ENCODE assay signal across 10 mouse cellular contexts in genomic region chr17:14371606-14372005, GRCm38 (mm10).
DNase-seq lines count a peak whose midpoint lies in the region; ATAC-seq and TF ChIP-seq lines count a peak whose summit lies in the region.
"Had no signal": no experiment of that assay in that cellular context is flagged by ENCODE, and none has a peak within 500 bp of the region (broad histone marks: within the 10 kb centered on the region; RNA-seq: fewer than 3 reads in every experiment).

No protein-coding gene starts in this region.

- H3K4me1 ChIP-seq in midbrain, embryonic 16.5 days (ENCODE audit: control insufficient read depth, insufficient read depth, low read length): peaks cover 8% of the 10 kb centered on the region
- H3K4me1 ChIP-seq in midbrain, embryonic 11.5 days (ENCODE audit: control insufficient read depth, insufficient read depth, low read length): no peaks in the 10 kb centered on the region; the same call in 1 of the 2 replicates
- no peaks in the 10 kb centered on the region; the same call in 1 of the 2 replicates for H3K4me1 ChIP-seq in midbrain, postnatal 0 days (ENCODE audit: insufficient read depth, low read length)

- peak; percentile 42 for DNase-seq in adrenal gland, adult 2 months
- DNase-seq in adrenal gland, postnatal 4 days (ENCODE audit: low spot score in 2 of 2): no peak
- no peak for DNase-seq in midbrain, embryonic 11.5 days (ENCODE audit: low spot score, missing footprints)
- peak; percentile 66 for DNase-seq in kidney, postnatal 14 days
- no peak for DNase-seq in midbrain, postnatal 0 days (ENCODE audit: low spot score)
- no peak for DNase-seq in right cerebral cortex, postnatal 10 days (ENCODE audit: low spot score in 2 of 2)
- DNase-seq: B cell, adult 2 months had no signal

- H3K9me3 ChIP-seq in midbrain, embryonic 16.5 days (replicated peaks; ENCODE audit: control insufficient read depth, low read length, poor library complexity, severe bottlenecking): no peaks in the 10 kb centered on the region
- no peaks in the 10 kb centered on the region for H3K9me3 ChIP-seq in midbrain, embryonic 11.5 days (ENCODE audit: control insufficient read depth, low read length)
- no peaks in the 10 kb centered on the region for H3K9me3 ChIP-seq in midbrain, postnatal 0 days (ENCODE audit: low read length)

- H3K9ac ChIP-seq in midbrain, embryonic 16.5 days (ENCODE audit: low read depth, low read length): no peak overlapping the region
- no peak overlapping the region for H3K9ac ChIP-seq in midbrain, embryonic 11.5 days (ENCODE audit: low read length)
- H3K9ac ChIP-seq in midbrain, postnatal 0 days (replicated peaks; ENCODE audit: low read length, poor library complexity, severe bottlenecking): no peak overlapping the region

- no peak overlapping the region for H3K4me2 ChIP-seq in midbrain, embryonic 16.5 days (ENCODE audit: low read length)
- H3K4me2 ChIP-seq in midbrain, embryonic 11.5 days: no peak overlapping the region
- no peak overlapping the region for H3K4me2 ChIP-seq in midbrain, postnatal 0 days (ENCODE audit: low read depth, low read length, poor library complexity, severe bottlenecking)

- no peak overlapping the region for H3K4me3 ChIP-seq in midbrain, embryonic 16.5 days (ENCODE audit: low read depth, low read length)
- no peak overlapping the region for H3K4me3 ChIP-seq in midbrain, embryonic 11.5 days (ENCODE audit: low read depth, low read length)
- no peak overlapping the region for H3K4me3 ChIP-seq in midbrain, postnatal 0 days (ENCODE audit: low read depth, low read length)

- WGBS in midbrain, embryonic 16.5 days: 90% methylated on average over 6 of the region's 6 CpGs
- WGBS in midbrain, embryonic 11.5 days: 85% methylated on average over 6 of the region's 6 CpGs
- 84% methylated on average over 6 of the region's 6 CpGs for WGBS in midbrain, postnatal 0 days

- H3K27ac ChIP-seq in midbrain, embryonic 16.5 days (ENCODE audit: low read length): no peak overlapping the region
- H3K27ac ChIP-seq in midbrain, embryonic 11.5 days (ENCODE audit: low read depth, low read length): no peak overlapping the region
- no peak overlapping the region for H3K27ac ChIP-seq in midbrain, postnatal 0 days (ENCODE audit: low read depth, low read length)

- 0 out of 2 replicates have a peak, but pooled peaks have one; percentile 11 for ATAC-seq in midbrain, embryonic 16.5 days
- ATAC-seq in midbrain, embryonic 11.5 days (ENCODE audit: low FRiP score): no peak
- ATAC-seq in midbrain, postnatal 0 days (ENCODE audit: low FRiP score): 0 out of 2 replicates have a peak, but pooled peaks have one; percentile 24
- ATAC-seq in monocyte, adult 5-6 weeks (replicated peaks; ENCODE audit: insufficient number of reproducible peaks, low FRiP score, low TSS enrichment, poor library complexity, severe bottlenecking): no peak
- ATAC-seq: activated CD4-positive, CD25-positive, alpha-beta regulatory T cell, adult 4 months had no signal

- TF ChIP-seq CTCF in midbrain, postnatal 0 days (IDR thresholded peaks at IDR 0.05): no peak

- no peaks in the 10 kb centered on the region for H3K27me3 ChIP-seq in midbrain, embryonic 16.5 days (ENCODE audit: control insufficient read depth, insufficient read depth, low read depth, low read length)
- H3K27me3 ChIP-seq in midbrain, embryonic 11.5 days (ENCODE audit: control insufficient read depth, insufficient read depth, low read length): no peaks in the 10 kb centered on the region
- no peaks in the 10 kb centered on the region for H3K27me3 ChIP-seq in midbrain, postnatal 0 days (ENCODE audit: insufficient read depth, low read length)

- H3K36me3 ChIP-seq in midbrain, embryonic 16.5 days (ENCODE audit: control insufficient read depth, insufficient read depth, low read length): no peaks in the 10 kb centered on the region
- H3K36me3 ChIP-seq in midbrain, embryonic 11.5 days (ENCODE audit: control insufficient read depth, insufficient read depth, low read length): no peaks in the 10 kb centered on the region
- H3K36me3 ChIP-seq in midbrain, postnatal 0 days (ENCODE audit: insufficient read depth, low read length): no peaks in the 10 kb centered on the region

Comparison
In these comparisons a context has a peak if more than half of its experiments do, and no peak if none do; other contexts are left out.
1. DNase-seq: peak in adrenal gland, adult 2 months (single experiment) and kidney, postnatal 14 days (single experiment); none in adrenal gland, postnatal 4 days (0 of 2), midbrain, embryonic 11.5 days (single experiment), midbrain, postnatal 0 days (single experiment) and right cerebral cortex, postnatal 10 days (0 of 2).
2. ATAC-seq: peak in midbrain, embryonic 16.5 days (single experiment) and midbrain, postnatal 0 days (single experiment); none in midbrain, embryonic 11.5 days (single experiment) and monocyte, adult 5-6 weeks (single experiment).